Mouse (Mus musculus) heart, embryonic 11.5 days (tissue): ENCODE measurements around the gene Tpbgl. TPM values are rescaled to one million over a fixed set of nuclear protein-coding genes. Genes with fewer than 3 reads are reported as not detected.
A peak's percentile ranks its signal among the peaks of the same experiment; 100 is the strongest.

Source experiments
- ATAC-seq: fragments of 200-750 bp; cut with Nextera tagmentation; replicated peaks from 2 replicates; pipeline ENCODE4 v1.8.0; 2017; ENCODE audit warnings: moderate library complexity; ENCODE audit not compliant: insufficient number of reproducible peaks, low FRiP score, low TSS enrichment
- H3K27ac ChIP-seq: fragments of 300-500 bp; sonication (generic); 2 replicates; pipeline ENCODE4 v1.5.1; 2014; ENCODE audit warnings: mild to moderate bottlenecking, low read depth, low read length
- H3K27me3 ChIP-seq: fragments of 300-500 bp; sonication (generic); 2 replicates; pipeline ENCODE4 v1.6.1; 2014; ENCODE audit warnings: mild to moderate bottlenecking, low read length, mixed read lengths; ENCODE audit not compliant: control insufficient read depth, insufficient read depth
- H3K36me3 ChIP-seq: fragments of 300-500 bp; sonication (generic); 2 replicates; pipeline ENCODE4 v1.6.1; 2014; ENCODE audit warnings: mild to moderate bottlenecking, low read length, moderate library complexity, mixed read lengths; ENCODE audit not compliant: control insufficient read depth, insufficient read depth
- H3K4me1 ChIP-seq: fragments of 300-500 bp; sonication (generic); 2 replicates; pipeline ENCODE4 v1.6.1; 2014; ENCODE audit warnings: low read length; ENCODE audit not compliant: control insufficient read depth, insufficient read depth
- H3K4me2 ChIP-seq: fragments of 300-500 bp; sonication (generic); 2 replicates; pipeline ENCODE4 v1.6.1; 2014; ENCODE audit warnings: mild to moderate bottlenecking, moderate library complexity
- H3K4me3 ChIP-seq: fragments of 300-500 bp; sonication (generic); 2 replicates; pipeline ENCODE4 v1.5.1; 2014; ENCODE audit warnings: low read depth, low read length
- H3K9ac ChIP-seq: fragments of 300-500 bp; sonication (generic); 2 replicates; pipeline ENCODE4 v1.6.1; 2014; ENCODE audit warnings: mild to moderate bottlenecking, low read depth, low read length, moderate library complexity
- H3K9me3 ChIP-seq: fragments of 300-500 bp; sonication (generic); replicated peaks from 2 replicates; pipeline ENCODE4 v1.6.1; 2016; ENCODE audit warnings: low read length; ENCODE audit not compliant: control insufficient read depth
- WGBS: fragments of 180-500 bp; shearing (Covaris S2); extraction: QIAGEN DNeasy Blood & Tissue Kit; methylation state at CpG from one replicate; pipeline ENCODE4 v1.1.7; 2014; ENCODE audit not compliant: insufficient replicate concordance; 5-methylcytosine and 5-hydroxymethylcytosine counted together
- polyA plus RNA-seq: library from polyadenylated mRNA; unstranded; fragments of >200 nt; fragmentation: Nextera tagmentation; extraction: Ambion mirVana; gene quantifications from 2 replicates; pipeline ENCODE4 v1.2.1, GENCODE M21; 2014

Gene Tpbgl
- polyA plus RNA-seq, 1 experiment from 2014 or later: 1.4 TPM

DNA sequence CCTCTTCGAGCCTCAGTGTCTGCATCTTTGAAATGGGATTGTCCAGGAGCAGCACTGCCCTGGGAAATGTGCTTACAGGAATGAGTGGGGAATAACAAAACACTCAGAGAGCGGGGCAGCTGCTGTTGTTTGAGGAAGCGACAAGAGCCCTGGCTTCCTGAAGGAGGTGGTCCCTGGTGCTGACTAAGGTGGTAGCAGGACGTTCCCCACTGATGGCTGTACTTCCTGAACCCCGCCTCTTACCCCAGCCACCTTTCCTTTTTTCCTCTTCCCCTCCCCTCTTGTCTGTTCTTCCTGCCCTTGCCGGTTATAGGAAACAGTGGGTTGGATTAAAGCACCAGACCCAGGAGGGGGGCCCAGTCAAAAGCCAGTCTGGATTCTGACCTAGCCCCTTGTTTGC is 46.7 kb downstream of the Tpbgl start:
- Histone ChIP-seq H3K4me1 (peaks cover 9% of the 10 kb centered on the region), H3K4me3 (no peak overlapping the region), H3K9ac (peak overlapping the region; percentile 2; the same call in 1 of the 2 replicates), H3K9me3 (no peaks in the 10 kb centered on the region), H3K27ac (no peak overlapping the region), H3K4me2 (peak overlapping the region; percentile 6; the same call in 1 of the 2 replicates), H3K36me3 (no peaks in the 10 kb centered on the region), H3K27me3 (no peaks in the 10 kb centered on the region)
- 30% methylated on average over 6 of the region's 6 CpGs for WGBS
- ATAC-seq: peak; percentile 43

DNA sequence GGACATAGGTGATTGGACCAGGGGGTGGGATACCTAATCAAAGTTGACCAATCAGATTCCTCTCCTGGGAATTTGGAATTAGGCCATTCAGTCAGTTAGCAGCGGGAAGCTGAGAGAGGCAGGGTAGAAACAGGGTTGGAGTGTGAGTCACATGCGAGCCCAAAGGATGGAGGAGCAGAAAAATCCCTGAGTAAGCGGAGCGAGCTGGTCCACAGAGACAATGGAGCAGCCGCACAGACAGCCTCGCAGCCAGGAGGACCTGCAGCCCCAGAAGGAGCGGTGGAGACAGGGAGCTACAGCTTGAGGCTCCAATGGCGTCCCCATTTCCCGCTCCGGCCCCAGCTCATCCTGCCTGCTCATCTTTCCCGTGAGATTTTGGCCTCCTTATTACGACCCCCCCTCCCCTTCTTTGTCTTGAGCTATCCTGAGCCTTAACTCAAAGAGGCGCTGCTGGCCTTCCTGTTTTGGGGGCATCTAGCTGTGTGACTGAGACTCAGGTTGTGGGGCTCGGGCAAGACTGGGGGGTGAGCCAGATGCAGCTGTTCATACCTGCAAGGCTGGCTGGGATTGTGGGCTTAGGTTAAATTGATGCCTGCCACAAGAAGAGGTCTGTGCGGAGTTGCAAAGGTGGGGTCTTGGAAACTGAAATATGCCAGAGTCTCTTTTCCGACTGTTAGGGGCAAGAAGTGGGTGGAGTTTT is 47.3 kb downstream of the Tpbgl start:
- H3K27me3 ChIP-seq: no peaks in the 10 kb centered on the region
- H3K36me3 ChIP-seq: no peaks in the 10 kb centered on the region
- H3K27ac ChIP-seq: no peak overlapping the region
- 12% methylated on average over 16 of the region's 16 CpGs for WGBS
- H3K4me3 ChIP-seq: no peak overlapping the region
- H3K4me1 ChIP-seq: peaks cover 9% of the 10 kb centered on the region
- peak overlapping the region; percentile 35 for H3K4me2 ChIP-seq
- H3K9ac ChIP-seq: peak overlapping the region; percentile 2; the same call in 1 of the 2 replicates
- no peak for ATAC-seq
- H3K9me3 ChIP-seq: no peaks in the 10 kb centered on the region

DNA sequence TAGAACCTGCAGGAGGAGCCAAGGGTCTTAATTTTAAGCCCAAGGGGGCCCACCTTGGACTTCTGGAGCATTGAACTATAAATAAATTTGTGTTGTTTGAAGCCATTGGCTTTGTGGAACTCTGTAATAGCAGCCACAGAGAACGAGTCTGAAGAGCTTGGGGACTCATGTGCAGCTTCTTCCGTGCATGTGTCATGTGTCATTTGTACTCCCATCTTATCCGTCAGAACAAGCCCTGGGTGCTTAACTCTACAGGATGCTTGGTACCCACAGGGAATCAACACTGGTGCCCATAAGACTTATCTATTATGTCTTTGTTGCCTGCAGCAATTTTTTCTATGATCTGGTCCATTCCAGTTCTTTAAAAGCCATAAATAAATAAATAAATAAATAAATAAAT is 48.7 kb downstream of the Tpbgl start:
- H3K36me3 ChIP-seq: no peaks in the 10 kb centered on the region
- ATAC-seq: no peak

More for the DNA sequence above, 48.7 kb downstream of the Tpbgl start:
- WGBS: 77% methylated on average over 3 of the region's 3 CpGs
- no peaks in the 10 kb centered on the region for H3K9me3 ChIP-seq
- H3K4me1 ChIP-seq: peaks cover 9% of the 10 kb centered on the region
- H3K9ac ChIP-seq: no peak overlapping the region
- no peak overlapping the region for H3K4me2 ChIP-seq
- H3K27ac ChIP-seq: no peak overlapping the region
- no peak overlapping the region for H3K4me3 ChIP-seq
- no peaks in the 10 kb centered on the region for H3K27me3 ChIP-seq

Other genes starting within 250 kb of the Tpbgl start
- 20.0 and 20.8 TPM in 2 replicates for gene Gdpd5, start 245.7 kb downstream of the Tpbgl start, polyA plus RNA-seq
- 0.77 and 1.0 TPM in 2 replicates for gene Klhl35, start 161.1 kb downstream of the Tpbgl start, polyA plus RNA-seq
- gene Rps3, start 143.4 kb downstream of the Tpbgl start, polyA plus RNA-seq: 591 and 608 TPM in 2 replicates
- 4.9 and 5.3 TPM in 2 replicates for gene Arrb1, start 91.6 kb downstream of the Tpbgl start, polyA plus RNA-seq
- 0.36 and 0.39 TPM in 2 replicates for gene Slco2b1, start 84.2 kb upstream of the Tpbgl start, polyA plus RNA-seq
- gene Olfr520, start 103.2 kb upstream of the Tpbgl start, polyA plus RNA-seq: not detected in 2 replicates
- not detected in 2 replicates for gene Olfr521, start 136.4 kb upstream of the Tpbgl start, polyA plus RNA-seq
- gene Neu3, start 201.3 kb upstream of the Tpbgl start, polyA plus RNA-seq: 2.9 and 3.2 TPM in 2 replicates
- gene Xrra1, start 232.0 kb upstream of the Tpbgl start, polyA plus RNA-seq: 0.23 and 0.49 TPM in 2 replicates
- gene Spcs2, start 236.4 kb upstream of the Tpbgl start, polyA plus RNA-seq: 208 and 229 TPM in 2 replicates